Mouse (Mus musculus) MEL (cell line): ENCODE results near the gene Ftcd. TPM values are rescaled to one million over a fixed set of nuclear protein-coding genes. Genes with fewer than 3 reads are reported as not detected.

Experiments
- DNase-seq: peaks from one replicate; pipeline ENCODE4 v3.0.0; 2011; ENCODE audit warnings: low read depth, low spot score
- H3K27ac ChIP-seq: 2 replicates; pipeline ENCODE4 v1.5.1; 2012; ENCODE audit warnings: low read depth, mild to moderate bottlenecking, control low read depth, low read length, moderate library complexity; ENCODE audit not compliant: control insufficient read depth
- H3K27me3 ChIP-seq, 2 experiments: fragments of 150-350 bp in 1 of 2; sonication (generic) in 1 of 2; 2 replicates each; pipeline ENCODE4 v1.6.1; 2012; ENCODE audit warnings: low read length in 2 of 2, mild to moderate bottlenecking in 2 of 2, improper control_type of control experiment in 1 of 2, moderate library complexity in 1 of 2; ENCODE audit not compliant: insufficient read depth in 2 of 2, control insufficient read depth in 1 of 2
- H3K36me3 ChIP-seq, 2 experiments: 2 replicates each; pipeline ENCODE4 v1.6.1; 2012 to 2014; ENCODE audit warnings: low read length in 2 of 2, improper control_type of control experiment in 1 of 2, inconsistent platforms in 1 of 2, mild to moderate bottlenecking in 1 of 2; ENCODE audit not compliant: insufficient read depth in 2 of 2, control insufficient read depth in 1 of 2
- H3K4me1 ChIP-seq, 2 experiments: fragments of 150-350 bp in 1 of 2; sonication (generic) in 1 of 2; 2 replicates each; pipeline ENCODE4 v1.6.1; 2012; ENCODE audit warnings: low read length in 2 of 2, improper control_type of control experiment in 1 of 2, mild to moderate bottlenecking in 1 of 2; ENCODE audit not compliant: insufficient read depth in 2 of 2, control insufficient read depth in 1 of 2
- H3K4me3 ChIP-seq, 2 experiments: fragments of 150-350 bp in 1 of 2; sonication (generic) in 1 of 2; 2 replicates each; pipeline ENCODE4 v1.5.1; 2012; ENCODE audit warnings: low read depth in 2 of 2, low read length in 2 of 2, mild to moderate bottlenecking in 2 of 2, moderate library complexity in 2 of 2, control low read depth in 1 of 2, improper control_type of control experiment in 1 of 2; ENCODE audit not compliant: control insufficient read depth in 1 of 2, insufficient read depth in 1 of 2
- H3K79me2 ChIP-seq: 2 replicates; pipeline ENCODE4 v1.6.1; 2012; ENCODE audit warnings: mild to moderate bottlenecking, low read length, moderate library complexity; ENCODE audit not compliant: control insufficient read depth, poor library complexity, insufficient read depth
- H3K9ac ChIP-seq: 2 replicates; pipeline ENCODE4 v1.6.1; 2012; ENCODE audit warnings: low read depth, mild to moderate bottlenecking, control low read depth, low read length, moderate library complexity; ENCODE audit not compliant: control insufficient read depth, poor library complexity, severe bottlenecking
- H3K9me3 ChIP-seq: fragments of 150-350 bp; sonication (generic); replicated peaks from 2 replicates; pipeline ENCODE4 v1.6.1; 2012; ENCODE audit warnings: mild to moderate bottlenecking, low read length, improper control_type of control experiment, moderate library complexity; ENCODE audit not compliant: insufficient read depth
- BHLHE40 ChIP-seq: IDR thresholded peaks from 2 replicates; pipeline ENCODE4 v1.6.1; 2012; ENCODE audit warnings: low read depth, mild to moderate bottlenecking, inconsistent platforms, low read length, improper control_type of control experiment, borderline replicate concordance
- E2F4 ChIP-seq: IDR thresholded peaks from 2 replicates; pipeline ENCODE4 v1.6.1; 2011; ENCODE audit warnings: low read depth, low read length, improper control_type of control experiment, borderline replicate concordance
- ELF1 ChIP-seq: IDR thresholded peaks from 2 replicates; pipeline ENCODE4 v1.6.1; 2014; ENCODE audit warnings: low read depth, mild to moderate bottlenecking, inconsistent platforms, low read length, improper control_type of control experiment, moderate library complexity
- GABPA ChIP-seq: IDR thresholded peaks from 2 replicates; pipeline ENCODE4 v1.6.1; 2012; ENCODE audit warnings: low read depth, mild to moderate bottlenecking, inconsistent platforms, low read length, improper control_type of control experiment, moderate library complexity
- GATA1 ChIP-seq: IDR thresholded peaks from 2 replicates; pipeline ENCODE4 v1.6.1; 2011; ENCODE audit warnings: low read depth, low read length, improper control_type of control experiment
- JUND ChIP-seq: IDR thresholded peaks from 2 replicates; pipeline ENCODE4 v1.6.1; 2011; ENCODE audit warnings: low read depth, mild to moderate bottlenecking, improper control_type of control experiment, low read length
- MAFK ChIP-seq: IDR thresholded peaks from 2 replicates; pipeline ENCODE4 v1.6.1; 2011; ENCODE audit warnings: low read depth, mild to moderate bottlenecking, low read length, improper control_type of control experiment, borderline replicate concordance
- NRF1 ChIP-seq: IDR thresholded peaks from 2 replicates; pipeline ENCODE4 v1.6.1; 2014; ENCODE audit warnings: low read depth, mild to moderate bottlenecking, inconsistent platforms, low read length, improper control_type of control experiment, moderate library complexity; ENCODE audit not compliant: poor library complexity, insufficient read depth, severe bottlenecking
- POLR2A ChIP-seq, 2 experiments: IDR thresholded peaks; 2 replicates each; pipeline ENCODE4 v1.6.1; 2011 to 2012; ENCODE audit warnings: low read length in 2 of 2, mild to moderate bottlenecking in 2 of 2, control low read depth in 1 of 2, improper control_type of control experiment in 1 of 2, low read depth in 1 of 2, moderate library complexity in 1 of 2; ENCODE audit not compliant: control insufficient read depth in 1 of 2, insufficient read depth in 1 of 2, poor library complexity in 1 of 2
- POLR2AphosphoS2 ChIP-seq: IDR thresholded peaks from 2 replicates; pipeline ENCODE4 v1.6.1; 2011; ENCODE audit warnings: low read length, improper control_type of control experiment
- POLR2AphosphoS5 ChIP-seq: IDR thresholded peaks from 2 replicates; pipeline ENCODE4 v1.6.1; 2012; ENCODE audit warnings: low read depth, borderline replicate concordance, mild to moderate bottlenecking, inconsistent platforms, low read length, moderate library complexity, mixed read lengths
- RAD21 ChIP-seq: IDR thresholded peaks from 2 replicates; pipeline ENCODE4 v1.6.1; 2011; ENCODE audit warnings: mild to moderate bottlenecking, low read depth, low read length, improper control_type of control experiment
- RCOR1 ChIP-seq: IDR thresholded peaks from 2 replicates; pipeline ENCODE4 v1.6.1; 2012; ENCODE audit warnings: low read depth, mild to moderate bottlenecking, inconsistent platforms, low read length, improper control_type of control experiment
- SIN3A ChIP-seq: IDR thresholded peaks from 2 replicates; pipeline ENCODE4 v1.6.1; 2012; ENCODE audit warnings: low read length, improper control_type of control experiment, inconsistent platforms
- SMC3 ChIP-seq: IDR thresholded peaks from 2 replicates; pipeline ENCODE4 v1.6.1; 2011; ENCODE audit warnings: low read depth, low read length, improper control_type of control experiment
- TAL1 ChIP-seq: IDR thresholded peaks from 2 replicates; pipeline ENCODE4 v1.6.1; 2012; ENCODE audit warnings: mild to moderate bottlenecking, inconsistent platforms, low read length, moderate library complexity, mixed read lengths
- TBP ChIP-seq: IDR thresholded peaks from 2 replicates; pipeline ENCODE4 v1.8.0; 2011; ENCODE audit warnings: low read depth, low read length, improper control_type of control experiment
- UBTF ChIP-seq: IDR thresholded peaks from 2 replicates; pipeline ENCODE4 v1.6.1; 2012; ENCODE audit warnings: low read depth, mild to moderate bottlenecking, inconsistent platforms, low read length, improper control_type of control experiment, moderate library complexity, borderline replicate concordance; ENCODE audit not compliant: insufficient read depth
- USF1 ChIP-seq: IDR thresholded peaks from 2 replicates; pipeline ENCODE4 v1.6.1; 2014; ENCODE audit warnings: low read depth, mild to moderate bottlenecking, inconsistent platforms, low read length, improper control_type of control experiment, moderate library complexity
- USF2 ChIP-seq, 2 experiments: IDR thresholded peaks; 2 replicates each; pipeline ENCODE4 v1.6.1; 2011 to 2012; ENCODE audit warnings: improper control_type of control experiment in 2 of 2, low read length in 2 of 2, borderline replicate concordance in 1 of 2, inconsistent platforms in 1 of 2, low read depth in 1 of 2, mild to moderate bottlenecking in 1 of 2; ENCODE audit not compliant: insufficient read depth in 1 of 2
- ZC3H11A ChIP-seq: IDR thresholded peaks from 2 replicates; pipeline ENCODE4 v1.6.1; 2012; ENCODE audit warnings: low read depth, mild to moderate bottlenecking, inconsistent platforms, low read length, improper control_type of control experiment
- polyA plus RNA-seq, 2 experiments: library from polyadenylated mRNA; stranded (reverse) in 1 of 2; unstranded in 1 of 2; fragments of >175 nt in 1 of 2; fragments of >200 nt in 1 of 2; gene quantifications; 2 replicates each; pipeline versions ENCODE4 v1.2.1 to v1.2.4; 2012; ENCODE audit warnings: low replicate concordance in 2 of 2, low read depth in 1 of 2; ENCODE audit not compliant: insufficient read length in 2 of 2, insufficient read depth in 1 of 2, missing spikeins in 1 of 2
- total RNA-seq: library from RNA; depleted of rRNA; stranded (reverse); fragments of 300-350 nt; gene quantifications from 2 replicates; pipeline ENCODE4 v1.2.3, GENCODE M21; 2012

Gene Ftcd
- total and polyA plus RNA-seq, 3 experiments = not detected

DNA sequence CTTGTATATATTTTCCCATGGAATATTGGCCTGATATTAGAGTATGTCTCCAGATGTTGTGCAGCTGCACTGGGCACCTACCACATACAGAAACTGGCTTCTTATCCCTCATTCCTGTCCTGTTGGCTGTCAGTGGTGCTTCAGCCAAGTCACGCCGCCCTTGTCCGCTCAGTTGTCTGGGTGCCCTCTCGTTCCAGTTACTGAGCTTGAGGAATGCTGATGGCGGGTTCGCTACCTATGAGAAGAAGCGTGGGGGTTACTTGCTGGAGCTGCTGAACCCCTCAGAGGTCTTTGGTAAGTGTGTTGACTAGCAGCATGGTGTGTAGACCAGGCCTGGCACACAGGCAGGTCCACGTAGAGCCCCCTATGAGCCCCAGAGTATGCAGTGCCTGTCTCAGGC is 28.9 kb upstream of the Ftcd start:
- no peaks in the 10 kb centered on the region for H3K27me3 ChIP-seq
- no peaks in the 10 kb centered on the region for H3K9me3 ChIP-seq
- 0 out of 4 replicates have a peak, but pooled peaks cover 0 to 5% of the 10 kb centered on the region in 2 experiments for H3K4me1 ChIP-seq
- DNase-seq = no peak
- H3K4me3 ChIP-seq = no peak overlapping the region
- H3K9ac ChIP-seq = no peak overlapping the region
- peaks cover 2 to 6% of the 10 kb centered on the region in 2 experiments; a peak in 2 of 4 replicates for H3K36me3 ChIP-seq
- TF ChIP-seq RCOR1 = no peak
- TF ChIP-seq GATA1 = no peak
- no peak for TF ChIP-seq POLR2A (IDR thresholded peaks at IDR 0.05; ENCODE audit: control insufficient read depth in 1 of 2, insufficient read depth in 1 of 2, low read depth in 1 of 2, low read length in 2 of 2, poor library complexity in 1 of 2)
- TF ChIP-seq RAD21 = no peak
- no peak for TF ChIP-seq NRF1
- no peak for TF ChIP-seq TBP
- H3K79me2 ChIP-seq = no peaks in the 10 kb centered on the region
- no peak overlapping the region for H3K27ac ChIP-seq

DNA sequence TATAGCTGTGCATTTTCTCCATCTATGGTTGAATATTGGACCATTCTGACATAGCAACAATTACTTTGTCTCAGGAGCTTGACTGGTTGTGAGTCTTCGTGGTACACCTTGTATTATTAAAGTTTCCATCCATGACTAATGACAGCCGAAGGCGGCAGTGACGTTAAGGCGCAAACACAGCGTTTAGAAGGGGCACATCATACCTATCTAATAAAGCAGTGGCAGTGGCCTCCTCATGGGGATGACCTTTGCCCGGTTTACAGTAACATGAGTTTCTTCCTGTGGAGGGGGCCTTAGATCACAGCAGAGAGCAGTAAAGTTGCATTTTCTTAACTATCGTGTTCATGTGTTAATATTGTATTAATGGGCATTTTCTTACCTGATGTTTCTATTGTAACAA is 27.2 kb upstream of the Ftcd start:
- no peak for DNase-seq
- H3K79me2 ChIP-seq = no peaks in the 10 kb centered on the region
- no peaks in the 10 kb centered on the region for H3K9me3 ChIP-seq
- H3K27ac ChIP-seq = no peak overlapping the region
- H3K4me3 ChIP-seq = no peak overlapping the region
- no peaks in the 10 kb centered on the region for H3K4me1 ChIP-seq
- TF ChIP-seq RAD21 (no peak), MAFK (no peak), E2F4 (no peak), USF1 (no peak), POLR2AphosphoS2 (no peak), UBTF (no peak), USF2 (IDR thresholded peaks at IDR 0.05; ENCODE audit: borderline replicate concordance in 1 of 2, insufficient read depth in 1 of 2, low read depth in 1 of 2, low read length in 2 of 2) (no peak), SMC3 (no peak), ZC3H11A (no peak), TBP (no peak), BHLHE40 (no peak), RCOR1 (no peak), POLR2AphosphoS5 (no peak), GABPA (no peak), SIN3A (no peak), TAL1 (no peak), JUND (no peak), ELF1 (no peak)
- H3K9ac ChIP-seq = no peak overlapping the region
- H3K36me3 ChIP-seq = peaks cover 0 to 5% of the 10 kb centered on the region in 2 experiments; a peak in 1 of 4 replicates
- no peaks in the 10 kb centered on the region for H3K27me3 ChIP-seq
